ENCODE assay signal across 10 mouse cellular contexts in genomic region chr9:29642997-29643657, GRCm38 (mm10).
DNase-seq lines count a peak whose midpoint lies in the region; ATAC-seq lines count a peak whose summit lies in the region.
"Had no signal": no experiment of that assay in that cellular context is flagged by ENCODE, and none has a peak within 500 bp of the region (broad histone marks: within the 10 kb centered on the region; RNA-seq: fewer than 3 reads in every experiment).

No protein-coding gene starts in this region.

- H3K9me3 ChIP-seq in embryonic facial prominence, embryonic 14.5 days (ENCODE audit: control insufficient read depth, low read length) = no peaks in the 10 kb centered on the region
- H3K9me3 ChIP-seq: liver, embryonic 15.5 days had no signal

- peak; percentile 68; the same call in 1 of the 2 replicates for ATAC-seq in embryonic facial prominence, embryonic 14.5 days (ENCODE audit: low read depth)

- intact Hi-C loops in heart, postnatal 25 days (cut with DNase I) = loop anchor here (2.0 to 5.0 kb wide), 3 partner anchors 186 to 1382 kb away; no protein-coding TSS in a partner anchor
- intact Hi-C loops in heart, postnatal 10 days (cut with DNase I) = loop anchor here (1.0 to 5.0 kb wide), 4 partner anchors 181 to 1382 kb away; no protein-coding TSS in a partner anchor

- H3K4me2 ChIP-seq in embryonic facial prominence, embryonic 14.5 days (ENCODE audit: low read depth, low read length) = no peak overlapping the region
- H3K4me2 ChIP-seq: liver, embryonic 15.5 days had no signal

- no peak overlapping the region for H3K4me3 ChIP-seq in embryonic facial prominence, embryonic 14.5 days (ENCODE audit: low read depth, low read length)
- H3K4me3 ChIP-seq: liver, embryonic 15.5 days had no signal

- no peaks in the 10 kb centered on the region for H3K27me3 ChIP-seq in embryonic facial prominence, embryonic 14.5 days (replicated peaks; ENCODE audit: control insufficient read depth, insufficient read depth, low read length)
- H3K27me3 ChIP-seq: CH12.LX; liver, embryonic 15.5 days had no signal

- no peaks in the 10 kb centered on the region for H3K4me1 ChIP-seq in embryonic facial prominence, embryonic 14.5 days (ENCODE audit: control insufficient read depth, insufficient read depth, low read length)
- H3K4me1 ChIP-seq: liver, embryonic 15.5 days had no signal

- H3K9ac ChIP-seq in embryonic facial prominence, embryonic 14.5 days (ENCODE audit: low read depth, low read length) = no peak overlapping the region
- H3K9ac ChIP-seq: liver, embryonic 15.5 days had no signal

- H3K36me3 ChIP-seq in embryonic facial prominence, embryonic 14.5 days (ENCODE audit: control insufficient read depth, insufficient read depth, low read length) = no peaks in the 10 kb centered on the region
- H3K36me3 ChIP-seq: liver, embryonic 15.5 days had no signal

- WGBS in embryonic facial prominence, embryonic 14.5 days = 18% methylated on average over 11 of the region's 11 CpGs

- DNase-seq in heart, adult 18-20 months = peak; percentile 33 to 76
- no peak for DNase-seq in heart, postnatal 25 days (ENCODE audit: low spot score)
- peak; percentile 36 to 44 for DNase-seq in adrenal gland, postnatal 4 days (ENCODE audit: low spot score in 2 of 2)
- peak; percentile 65 for DNase-seq in embryonic facial prominence, embryonic 14.5 days (ENCODE audit: low spot score)
- peak; percentile 66 to 82 for DNase-seq in heart, postnatal 10 days
- peak; percentile 90 for DNase-seq in layer of hippocampus, postnatal 10 days (ENCODE audit: low spot score in 2 of 2)
- peak; percentile 71 for DNase-seq in lung, postnatal 36 days
- DNase-seq in right cerebral cortex, postnatal 4 days = peak; percentile 86

- H3K27ac ChIP-seq in embryonic facial prominence, embryonic 14.5 days (replicated peaks; ENCODE audit: low read depth, low read length) = no peak overlapping the region
- H3K27ac ChIP-seq: liver, embryonic 15.5 days had no signal
